Mouse (Mus musculus): ENCODE results near the gene Gpatch3.

Gene Gpatch3

DNA sequence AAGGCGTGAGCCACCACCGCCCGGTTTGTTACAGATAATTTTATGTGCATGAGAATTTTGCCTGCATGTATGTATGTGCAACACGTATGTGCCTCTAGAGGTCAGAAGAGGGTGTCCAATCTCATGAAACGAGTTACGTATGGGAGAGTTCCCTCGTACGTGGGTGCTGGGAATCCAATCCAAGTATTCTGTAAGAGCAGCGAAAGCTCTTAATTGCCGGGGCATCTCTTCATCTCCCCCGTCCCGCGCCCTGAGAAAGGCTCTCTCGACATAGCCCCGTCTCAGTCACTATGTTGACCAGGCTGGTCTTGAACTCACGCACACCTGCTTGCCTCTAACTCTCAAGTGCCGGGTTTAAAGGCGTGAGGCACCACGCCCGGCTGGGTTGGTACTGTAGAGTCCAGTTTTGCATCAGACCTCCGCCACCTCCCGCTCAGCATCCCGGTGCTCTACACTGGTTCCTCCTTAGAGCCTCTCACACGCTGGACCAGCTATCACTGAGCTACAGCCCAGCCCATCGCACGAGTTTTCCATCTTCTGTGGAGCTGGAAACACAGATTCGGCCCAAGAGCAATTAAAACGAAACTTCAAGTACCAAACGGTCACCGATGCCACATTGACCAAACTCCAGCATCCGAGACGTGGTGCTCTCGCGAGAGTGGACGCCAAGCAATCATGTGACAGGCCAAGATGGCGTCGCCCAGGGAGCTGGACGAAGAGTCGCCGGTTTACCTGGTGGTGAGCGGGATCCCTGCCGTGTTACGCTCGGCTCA is at the start of gene Gpatch3:
Gpatch3 (plus strand) TSS at position 676 of the 773 bp plus-strand sequence.
- DNase-seq (ENCODE audit: low spot score in 2 of 2), result peak; percentile 88 to 95

DNA sequence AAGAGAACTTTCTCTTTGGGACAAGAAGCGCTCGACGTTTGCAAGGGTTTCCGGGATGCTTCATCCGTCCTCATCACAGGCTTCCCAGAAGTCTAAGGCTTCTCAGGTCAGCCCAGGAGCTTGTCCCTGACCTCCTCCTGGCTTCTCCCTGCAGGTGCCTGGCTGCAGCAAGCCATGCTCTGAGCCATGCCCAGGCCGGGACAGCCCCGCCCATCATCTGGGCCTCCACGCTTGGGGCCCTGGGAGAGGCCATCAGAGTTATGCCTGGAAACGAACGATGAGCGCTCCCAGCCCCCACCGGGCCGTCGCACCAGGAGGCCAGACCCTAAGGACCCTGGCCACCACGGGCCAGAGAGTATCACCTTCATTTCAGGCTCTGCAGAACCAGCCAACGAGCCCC is 46.8 kb upstream of the Gpatch3 start:
- no peak for DNase-seq (ENCODE audit: low spot score in 2 of 2)

DNA sequence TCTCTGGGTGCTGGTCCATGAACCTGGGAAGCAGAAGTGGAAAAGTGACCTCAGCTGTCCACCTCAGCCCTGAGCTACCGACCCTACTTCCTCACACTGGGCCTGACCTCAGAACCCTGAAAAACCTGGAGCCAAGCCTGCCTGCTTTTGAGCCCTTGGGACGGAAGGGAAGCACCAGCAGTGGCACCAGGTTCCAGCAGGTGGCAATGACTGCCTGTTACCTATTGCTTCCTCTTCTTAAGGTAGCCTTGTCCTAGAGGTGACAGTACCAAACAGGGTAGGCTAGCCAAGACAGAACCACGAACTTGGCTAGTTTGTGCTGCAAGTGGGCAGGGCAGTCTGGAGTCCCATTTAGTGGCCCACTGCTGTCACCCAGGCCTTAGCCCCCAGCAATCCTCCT is 41.8 kb upstream of the Gpatch3 start:
- no peak for DNase-seq (ENCODE audit: low spot score in 2 of 2)

DNA sequence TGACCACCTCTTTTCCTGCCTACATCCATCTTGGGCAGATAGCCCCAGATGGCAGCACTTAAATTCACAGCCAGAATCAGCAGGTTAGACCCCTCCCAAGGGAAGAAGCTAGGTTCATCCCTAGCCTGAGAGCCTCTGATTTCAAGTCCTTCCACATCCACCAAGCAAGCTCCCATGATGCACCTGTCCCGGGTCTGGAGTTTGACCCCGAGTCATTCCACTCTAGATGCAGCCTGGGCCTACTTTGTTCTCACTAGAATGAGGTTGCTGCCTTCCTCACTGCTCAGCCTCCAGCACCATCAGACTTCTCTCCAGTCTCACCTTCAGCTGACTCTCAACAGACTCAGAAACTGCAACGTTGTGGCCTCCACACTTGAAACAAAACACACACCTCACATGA is 38.5 kb upstream of the Gpatch3 start:
- no peak for DNase-seq (ENCODE audit: low spot score in 2 of 2)

DNA sequence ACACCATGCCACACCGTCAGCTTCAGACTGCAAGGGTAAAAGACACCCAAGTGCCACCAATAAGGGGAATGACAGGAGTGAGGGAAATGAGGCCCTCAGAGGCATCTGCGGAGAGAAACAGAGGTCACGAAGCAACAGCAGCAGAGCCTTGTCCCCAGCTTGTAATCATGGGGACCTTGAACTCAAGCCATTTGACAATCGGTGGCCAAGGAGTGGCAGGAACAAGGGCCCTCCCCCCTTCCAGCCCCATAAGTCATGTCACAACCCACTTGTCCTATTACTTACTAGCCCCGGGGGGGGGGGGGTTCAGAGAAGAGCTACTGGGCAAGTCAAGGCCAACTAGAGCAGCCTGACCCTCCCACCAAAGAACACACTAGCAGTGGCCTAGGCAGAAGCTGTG is 37.9 kb upstream of the Gpatch3 start:
- no peak for DNase-seq (ENCODE audit: low spot score in 2 of 2)

DNA sequence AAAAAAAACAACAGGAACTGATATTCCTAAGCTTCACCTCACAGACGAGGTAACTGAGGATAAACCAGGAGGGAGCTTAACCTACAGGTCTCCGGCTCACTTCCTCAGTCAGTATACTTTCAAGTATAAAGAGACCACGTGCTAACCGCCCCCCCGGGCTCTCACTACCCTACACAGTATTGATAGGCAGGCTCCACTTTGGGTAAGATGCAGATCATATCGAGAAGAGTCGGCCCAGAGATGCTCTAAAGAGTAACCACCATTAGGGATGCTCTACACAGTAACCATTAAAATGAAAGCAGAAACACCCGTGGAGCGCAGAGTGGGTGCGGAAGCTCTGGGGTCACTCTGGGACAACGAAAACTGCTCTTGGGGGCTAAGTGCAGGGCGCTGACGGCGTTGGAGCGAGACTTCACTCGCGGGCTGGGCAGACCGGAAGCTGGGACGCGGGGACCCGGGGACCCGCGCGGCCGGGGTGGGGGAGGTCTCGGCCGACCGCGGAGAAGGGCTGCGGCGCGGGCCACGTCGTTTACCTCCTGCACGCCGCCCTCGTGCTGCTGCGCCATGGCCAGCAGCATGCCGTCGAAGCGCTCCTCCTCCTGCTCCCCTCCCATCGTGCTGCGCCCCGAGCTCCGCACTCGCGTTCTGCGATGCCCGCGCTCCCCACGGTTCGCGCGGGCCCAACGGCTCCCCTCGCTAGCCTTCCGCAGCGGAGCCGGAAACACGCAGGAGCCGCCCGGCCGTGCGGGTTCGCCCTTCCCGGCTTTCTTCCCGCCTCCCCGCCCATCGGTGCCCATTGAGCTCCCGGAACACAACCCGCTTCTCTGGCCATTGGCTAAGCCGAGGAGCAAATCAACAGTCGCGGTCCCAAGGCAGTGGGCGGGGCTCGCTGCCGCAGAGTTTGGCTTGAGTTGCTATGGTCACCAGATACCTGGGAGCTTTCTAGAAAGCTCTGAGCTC is 29.0 kb upstream of the Gpatch3 start, which contains the start of gene Nudc:
Nudc (minus strand) TSS at position 725 of the 960 bp plus-strand sequence.
- peak; percentile 94 to 96 for DNase-seq (ENCODE audit: low spot score in 2 of 2)

DNA sequence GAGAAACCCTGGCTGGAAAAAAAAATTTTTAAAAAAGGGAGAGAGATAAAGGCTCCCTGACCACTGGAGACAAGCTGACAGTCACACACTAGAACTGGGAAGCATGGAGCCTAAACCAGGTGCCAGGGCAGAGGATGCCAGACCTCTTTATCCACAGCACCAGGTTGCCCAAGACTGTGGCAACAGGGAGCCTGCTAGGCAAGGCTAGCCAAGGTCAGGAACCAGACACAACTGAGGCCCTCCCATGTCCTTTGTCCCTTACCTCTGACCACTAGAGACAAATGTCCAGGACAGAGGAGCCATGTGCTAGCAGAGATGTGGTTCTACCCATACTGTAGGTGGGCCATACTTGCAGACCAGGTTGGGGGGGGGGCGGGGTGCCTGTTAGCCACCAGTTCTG is 22.5 kb upstream of the Gpatch3 start:
- DNase-seq (ENCODE audit: low spot score in 2 of 2), result no peak

DNA sequence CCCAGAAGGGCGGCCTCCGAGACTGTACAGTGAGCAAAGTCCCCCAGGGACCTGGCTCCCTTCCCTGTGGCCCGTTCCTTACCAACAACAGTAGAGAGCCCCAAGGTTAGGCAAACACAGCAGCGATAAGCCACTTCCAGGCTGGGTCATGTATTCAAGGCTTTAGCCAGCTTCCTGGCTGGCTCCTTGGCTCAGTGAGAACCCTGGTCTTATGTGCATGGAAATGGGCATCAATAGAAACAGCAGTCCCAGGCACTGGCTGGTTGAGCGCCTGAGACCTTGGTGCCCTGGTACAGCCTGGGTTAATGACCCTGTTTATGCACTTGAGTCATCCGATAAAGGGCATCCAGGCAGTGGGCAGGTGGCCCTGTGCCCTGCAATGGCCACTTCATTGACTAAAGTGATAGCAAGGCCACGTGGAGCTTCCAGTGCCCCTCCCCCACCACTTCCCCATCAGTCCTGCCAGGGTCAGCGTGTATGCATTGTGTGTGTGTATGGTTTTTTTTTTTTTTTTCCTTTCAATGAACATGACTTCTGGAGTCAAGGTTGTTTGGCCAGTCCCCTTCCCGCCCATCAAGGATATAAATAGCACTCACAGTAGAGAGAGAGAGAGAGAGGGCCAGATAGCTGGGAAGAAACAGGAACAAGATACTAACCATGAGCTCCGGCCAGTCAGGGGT is 21.6 kb upstream of the Gpatch3 start, which contains the start of gene Nr0b2:
Nr0b2 (plus strand) TSS at position 609 of the 680 bp plus-strand sequence.
- peak in 1 of 2 experiments; percentile 30 for DNase-seq (ENCODE audit: low spot score in 2 of 2)

DNA sequence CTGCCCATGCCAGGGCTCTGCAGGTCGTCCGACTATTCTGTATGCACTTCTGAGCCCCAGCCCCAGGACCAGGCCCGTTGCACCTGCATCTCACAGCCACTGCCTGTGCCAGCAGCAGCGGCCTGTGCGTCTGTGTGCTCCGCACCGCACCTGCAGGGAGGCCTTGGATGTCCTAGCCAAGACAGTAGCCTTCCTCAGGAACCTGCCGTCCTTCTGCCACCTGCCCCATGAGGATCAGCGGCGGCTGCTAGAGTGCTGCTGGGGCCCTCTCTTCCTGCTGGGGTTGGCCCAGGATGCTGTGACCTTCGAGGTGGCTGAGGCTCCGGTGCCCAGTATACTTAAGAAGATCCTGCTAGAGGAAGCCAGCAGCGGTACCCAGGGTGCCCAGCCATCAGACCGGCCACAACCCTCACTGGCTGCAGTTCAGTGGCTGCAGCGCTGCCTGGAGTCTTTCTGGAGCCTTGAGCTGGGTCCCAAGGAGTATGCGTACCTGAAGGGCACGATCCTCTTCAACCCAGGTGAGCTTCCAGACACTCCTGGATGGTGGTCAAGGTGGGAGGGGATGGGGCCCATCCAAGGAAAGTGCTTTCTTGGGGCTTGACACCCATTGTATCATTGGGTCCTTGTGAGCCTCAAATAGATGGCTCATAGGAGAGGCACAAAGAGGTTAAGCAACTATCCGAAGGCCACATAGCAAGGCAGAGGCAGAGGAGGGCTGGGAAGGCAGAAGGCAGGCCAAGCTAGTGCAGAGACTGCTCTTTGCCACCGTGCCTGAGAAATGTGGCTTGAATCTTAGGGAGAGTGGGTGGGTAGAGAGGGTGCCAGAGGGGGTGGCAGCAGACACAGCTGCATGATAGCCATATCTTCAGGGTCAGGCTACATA is 20.9 kb upstream of the Gpatch3 start:
- DNase-seq (ENCODE audit: low spot score in 2 of 2), result no peak

DNA sequence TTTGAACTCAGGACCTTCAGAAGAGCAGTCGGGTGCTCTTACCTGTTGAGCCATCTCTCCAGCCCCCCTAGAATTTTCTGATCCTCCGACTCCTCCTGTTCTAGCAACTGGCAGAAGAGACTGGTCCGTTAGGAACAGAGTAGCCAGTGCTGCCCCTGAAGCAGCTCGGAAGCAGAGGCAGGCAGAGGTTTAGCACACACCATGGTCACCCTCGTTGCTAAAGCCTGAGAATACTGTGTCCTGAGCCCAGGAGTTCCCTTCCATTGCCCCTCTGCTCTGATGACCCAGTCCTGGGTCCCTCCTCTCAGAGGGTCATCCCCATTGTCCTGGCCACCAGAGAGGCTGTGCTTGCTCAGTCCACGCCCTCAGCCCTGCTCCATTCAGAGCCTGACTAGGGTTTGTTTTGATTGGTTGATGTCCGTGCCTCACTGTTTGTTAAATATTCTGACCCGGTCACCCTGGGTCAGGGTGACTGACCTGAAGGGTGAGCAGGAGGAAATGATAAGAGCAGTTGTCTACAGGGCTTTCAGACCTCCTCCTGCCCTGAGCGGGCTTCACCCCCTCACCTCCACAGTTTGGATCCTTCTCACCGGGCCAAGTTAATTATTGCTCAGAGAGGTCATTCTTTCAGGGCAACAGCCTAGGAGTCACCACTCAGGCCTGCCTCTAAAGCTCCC is 17.4 kb upstream of the Gpatch3 start:
- no peak for DNase-seq (ENCODE audit: low spot score in 2 of 2)

DNA sequence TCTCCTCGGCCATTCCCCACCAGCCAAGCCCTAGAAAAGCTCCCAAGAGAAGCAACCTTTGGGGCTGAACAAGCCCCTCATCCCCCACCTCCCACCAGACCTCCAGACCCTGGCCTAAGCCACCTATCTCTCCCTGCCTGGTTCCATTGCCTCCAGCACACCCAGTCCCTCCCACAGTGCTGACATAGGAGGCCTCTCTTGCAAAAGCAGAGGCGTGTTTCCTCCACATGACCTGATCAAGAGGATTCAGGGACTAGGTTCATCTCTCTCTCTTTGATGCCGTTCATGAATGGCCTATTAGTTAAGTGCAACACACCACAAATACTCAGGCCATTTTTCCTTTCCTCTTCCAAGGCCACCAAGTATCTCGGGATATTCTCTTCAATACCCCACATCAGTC is 14.7 kb upstream of the Gpatch3 start:
- DNase-seq (ENCODE audit: low spot score in 2 of 2), result no peak

DNA sequence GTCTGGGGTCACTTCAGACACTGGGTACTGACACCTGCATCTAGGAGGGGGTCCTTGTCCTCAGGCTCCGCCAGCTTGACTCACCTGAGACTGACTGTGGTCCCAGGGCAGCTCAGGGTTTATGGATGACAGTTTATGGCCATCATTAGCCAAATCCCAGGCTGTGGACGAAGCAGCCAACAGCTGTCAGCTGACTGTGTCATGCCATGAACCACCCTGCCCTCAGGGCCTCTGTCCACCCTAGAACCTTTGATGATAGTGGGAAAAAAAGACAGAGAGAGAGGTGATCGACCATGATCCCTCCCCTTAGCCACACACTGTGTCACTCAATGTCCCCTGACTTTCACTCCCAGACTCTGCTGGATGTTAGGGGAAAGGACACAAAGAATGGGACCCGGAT is 12.9 kb upstream of the Gpatch3 start:
- DNase-seq (ENCODE audit: low spot score in 2 of 2), result no peak

DNA sequence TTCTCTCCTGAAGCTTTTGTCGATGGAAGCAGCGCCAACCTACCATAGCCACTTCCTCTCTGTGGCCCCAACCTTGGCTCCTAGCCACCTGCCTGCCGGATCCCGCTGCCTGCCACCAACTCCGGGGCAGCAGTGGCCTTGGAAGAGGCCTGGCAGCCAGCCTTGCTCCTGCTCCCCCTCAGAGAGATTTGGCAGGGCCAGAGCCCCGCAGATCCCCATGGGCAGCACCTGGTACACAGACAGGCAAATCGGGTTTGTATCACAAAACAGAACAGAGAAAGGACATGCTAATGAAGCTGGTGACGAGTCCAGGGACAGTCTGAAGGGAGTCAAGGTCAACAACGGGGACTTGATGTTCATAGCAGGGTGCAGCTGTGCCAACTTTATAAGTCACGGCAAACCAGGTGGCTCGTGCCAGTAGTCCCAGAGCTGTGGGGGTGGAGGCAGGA is 11.4 kb upstream of the Gpatch3 start:
- no peak for DNase-seq (ENCODE audit: low spot score in 2 of 2)

DNA sequence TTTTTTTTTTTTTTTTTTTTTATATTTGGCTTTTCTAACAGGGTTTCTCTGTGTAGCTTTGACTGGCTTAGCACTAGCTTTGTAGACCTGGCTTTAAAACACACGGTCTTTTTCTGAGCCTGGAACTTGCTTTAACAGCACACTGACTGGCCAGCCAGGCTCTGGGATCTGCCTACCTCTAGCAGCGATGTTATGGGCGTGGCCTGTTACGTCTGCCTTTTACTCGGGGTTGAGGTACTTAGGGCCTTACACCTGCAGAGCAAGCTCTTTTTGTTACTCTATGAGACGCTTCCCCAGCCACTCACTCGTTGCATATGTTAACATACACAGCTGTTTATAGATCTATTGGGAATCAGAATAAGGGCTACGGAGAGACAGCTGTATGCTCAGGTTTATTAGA is 7.3 kb upstream of the Gpatch3 start:
- no peak for DNase-seq (ENCODE audit: low spot score in 2 of 2)

DNA sequence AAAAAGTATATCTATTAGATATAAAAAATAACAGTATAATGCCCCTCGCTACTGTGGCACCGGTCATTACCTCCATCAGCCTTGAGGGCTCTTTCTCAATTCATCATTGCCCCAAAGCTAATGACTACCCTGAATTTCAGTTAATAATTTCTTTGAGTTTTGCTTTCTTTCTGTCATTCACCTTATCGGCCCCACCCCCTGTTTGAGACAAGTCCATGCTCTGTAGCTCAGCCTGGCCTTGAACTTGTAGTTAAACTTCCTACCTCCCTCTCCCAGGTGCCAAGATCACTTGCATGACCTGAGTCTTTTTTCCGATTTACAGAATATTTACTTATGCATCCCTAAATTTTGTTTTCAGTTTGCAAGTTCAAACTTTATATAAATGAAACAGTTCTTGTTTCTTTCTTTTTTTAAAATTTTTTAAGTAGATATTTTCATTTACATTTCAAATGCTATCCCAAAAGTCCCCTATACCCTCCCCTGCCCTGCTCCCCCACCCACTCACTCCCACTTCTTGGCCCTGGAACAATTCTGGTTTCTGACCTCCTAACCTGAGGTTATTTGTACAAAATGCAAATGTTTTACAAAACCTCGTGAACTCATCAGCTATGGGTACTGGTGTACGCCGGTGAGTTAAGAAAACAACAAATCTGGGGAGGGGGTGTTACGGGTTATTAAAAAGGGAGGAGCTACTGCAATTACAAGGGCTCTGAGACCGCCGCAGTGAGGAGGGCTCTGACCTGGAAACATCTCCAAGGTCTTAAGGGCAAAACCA is 5.1 kb upstream of the Gpatch3 start:
- no peak for DNase-seq (ENCODE audit: low spot score in 2 of 2)

DNA sequence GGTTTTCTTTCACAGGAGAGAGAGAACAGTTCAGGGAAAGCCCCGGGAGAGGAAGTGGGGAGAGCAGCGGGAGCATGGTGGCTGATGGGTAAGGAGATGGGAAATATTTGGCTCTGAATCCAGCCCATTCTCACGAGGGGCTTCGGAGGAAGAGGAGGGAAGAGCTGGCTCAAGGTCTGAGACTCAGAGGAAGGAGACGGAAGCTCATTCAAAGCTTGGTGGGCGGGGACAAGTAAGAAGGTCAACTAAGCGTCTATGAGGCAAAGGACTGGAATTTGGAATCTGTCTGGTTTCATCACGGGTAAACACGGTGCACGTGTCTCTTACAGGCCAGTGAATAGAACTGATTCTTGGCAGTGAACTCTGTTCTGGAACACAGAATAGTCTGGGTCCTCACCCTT is 4.5 kb upstream of the Gpatch3 start:
- no peak for DNase-seq (ENCODE audit: low spot score in 2 of 2)

DNA sequence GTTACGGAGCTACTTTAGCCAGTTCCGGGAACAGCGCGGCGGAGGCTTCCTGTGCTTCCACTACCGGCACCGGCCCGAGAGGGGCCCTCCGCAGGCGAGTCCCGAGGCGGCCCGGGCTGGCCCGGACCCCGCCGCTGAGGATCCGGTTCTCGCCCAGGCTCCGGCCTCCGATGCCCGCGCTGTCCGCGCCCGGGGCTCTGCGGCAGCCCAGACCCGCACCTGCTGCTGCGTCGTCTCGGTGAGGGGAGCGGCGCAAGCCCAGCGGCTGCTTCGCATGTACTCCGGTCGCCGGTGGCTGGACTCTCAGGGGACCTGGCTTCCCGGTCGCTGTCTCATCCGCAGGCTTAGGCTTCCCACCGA is 278 bp downstream of the Gpatch3 start:
- no peak for DNase-seq (ENCODE audit: low spot score in 2 of 2)

DNA sequence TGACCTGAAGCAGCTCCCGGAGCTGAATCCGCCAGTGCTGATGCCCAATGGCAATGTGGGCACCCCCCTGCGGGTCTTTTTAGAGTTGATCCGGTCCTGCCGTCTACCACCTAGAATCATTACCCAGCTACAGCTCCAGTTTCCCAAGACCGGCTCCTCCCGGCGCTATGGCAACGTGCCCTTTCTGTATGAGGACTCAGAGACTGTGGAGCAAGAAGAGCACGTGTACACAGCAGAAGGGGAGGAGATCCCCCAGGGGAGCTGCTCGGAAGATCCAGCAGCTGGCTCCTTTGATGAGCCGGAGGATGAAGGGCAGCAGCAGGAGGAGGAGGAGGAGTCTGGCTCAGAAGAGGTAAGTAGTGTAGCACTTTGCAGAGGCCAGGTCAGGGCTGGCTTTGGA is 3.4 kb downstream of the Gpatch3 start:
- DNase-seq (ENCODE audit: low spot score in 2 of 2), result no peak

DNA sequence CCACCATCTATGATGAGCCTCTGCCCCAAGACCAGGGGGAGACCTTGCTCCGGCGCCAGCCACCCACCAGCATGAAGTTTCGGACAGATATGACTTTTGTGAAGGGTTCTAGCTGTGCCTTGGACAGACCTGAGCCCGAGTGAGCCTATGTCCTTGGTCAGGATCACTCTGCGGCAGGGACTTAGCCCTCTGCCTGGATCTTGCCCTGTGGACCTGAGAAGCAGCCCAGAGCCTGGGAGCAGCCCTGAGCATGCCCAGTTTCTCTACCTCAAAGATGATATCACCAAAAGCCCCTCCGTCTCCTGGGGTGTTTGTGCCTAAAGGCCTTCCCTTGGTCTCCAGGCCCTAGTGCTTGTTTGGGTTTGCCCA is 9.1 kb downstream of the Gpatch3 start:
- no peak for DNase-seq (ENCODE audit: low spot score in 2 of 2)

All from spleen, postnatal 4 days (tissue).